Mouse (Mus musculus): ENCODE measurements around the gene Cox5a. TPM values are rescaled to one million over a fixed set of nuclear protein-coding genes. Genes with fewer than 3 reads are reported as not detected.

Gene Cox5a
- polyA plus RNA-seq, 1 experiment from 2014 or later = 641 TPM

DNA sequence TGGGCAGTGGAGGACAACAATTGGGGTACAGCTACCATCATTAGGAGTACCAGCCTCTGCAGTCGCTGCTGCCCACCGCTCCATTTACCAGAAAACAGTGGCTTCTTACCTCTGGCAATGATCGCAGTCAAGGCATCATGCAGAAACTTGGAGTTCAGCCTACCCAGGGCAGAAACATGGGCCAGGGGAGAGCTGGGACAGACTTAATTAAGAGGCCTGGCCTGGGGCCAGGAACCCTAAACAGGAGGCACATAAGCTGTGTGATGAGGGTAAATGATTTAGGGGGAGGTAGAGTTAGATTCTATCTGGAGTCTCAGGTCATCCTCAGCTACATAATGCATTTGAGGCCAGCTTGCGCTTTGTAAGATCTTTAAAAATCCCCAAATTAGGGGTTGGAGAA is 28.1 kb downstream of the Cox5a start:
- H3K27ac ChIP-seq (replicated peaks; ENCODE audit: low read depth, low read length) = no peak overlapping the region
- peaks cover 19% of the 10 kb centered on the region; the same call in 1 of the 2 replicates for H3K36me3 ChIP-seq (ENCODE audit: control insufficient read depth, insufficient read depth, low read length)
- H3K4me2 ChIP-seq (ENCODE audit: low read depth, severe bottlenecking) = no peak overlapping the region
- ATAC-seq (ENCODE audit: insufficient number of reproducible peaks, low FRiP score, low TSS enrichment, low read depth) (no peak), DNase-seq (ENCODE audit: low spot score) (no peak)
- H3K4me1 ChIP-seq (ENCODE audit: control insufficient read depth, insufficient read depth, low read length) = peaks cover 4% of the 10 kb centered on the region
- H3K27me3 ChIP-seq (ENCODE audit: control insufficient read depth, insufficient read depth, low read length) = no peaks in the 10 kb centered on the region
- 92% methylated on average over 4 of the region's 4 CpGs for WGBS
- no peak overlapping the region for H3K4me3 ChIP-seq (ENCODE audit: low read depth, low read length)
- no peak overlapping the region for H3K9ac ChIP-seq (ENCODE audit: low read length)
- H3K9me3 ChIP-seq (ENCODE audit: control insufficient read depth, low read length) = no peaks in the 10 kb centered on the region

DNA sequence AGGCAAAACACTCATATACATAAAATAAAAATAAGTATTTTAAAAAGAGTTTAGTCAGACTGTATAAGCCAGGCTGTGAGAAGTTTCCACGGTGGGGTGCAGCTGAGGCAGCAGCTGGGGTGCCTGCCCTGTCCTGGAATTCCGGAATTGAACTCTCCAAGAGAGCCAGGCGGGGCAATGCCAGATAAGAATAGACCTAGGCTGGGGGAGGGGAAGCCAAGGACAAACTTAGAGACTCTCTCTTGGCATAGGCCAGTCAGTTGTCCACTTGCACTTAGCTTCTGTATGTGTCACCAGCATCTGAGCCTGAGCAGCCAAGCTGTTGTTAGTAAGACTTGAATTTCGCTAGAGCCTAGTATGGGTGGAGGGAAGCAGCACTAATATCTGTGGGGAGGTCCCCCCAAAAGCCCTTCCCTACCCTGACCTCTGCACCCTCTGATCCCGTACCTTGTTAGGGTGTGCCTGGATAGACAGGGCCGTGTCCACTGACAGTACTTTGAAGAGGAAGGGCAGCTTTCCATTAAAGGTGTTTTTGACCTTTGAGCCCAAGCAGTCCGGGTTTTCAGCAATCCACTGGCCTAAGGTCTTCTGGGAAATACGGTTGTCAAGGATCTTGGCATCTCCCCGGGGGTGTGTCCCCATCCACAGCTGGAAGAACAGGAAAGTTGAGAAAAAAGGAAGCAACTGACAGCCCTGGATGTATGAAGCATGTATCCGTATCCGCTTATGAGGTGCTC is 29.2 kb downstream of the Cox5a start:
- 89% methylated on average over 11 of the region's 11 CpGs for WGBS
- Histone ChIP-seq H3K27me3 (ENCODE audit: control insufficient read depth, insufficient read depth, low read length) (no peaks in the 10 kb centered on the region), H3K4me2 (ENCODE audit: low read depth, severe bottlenecking) (no peak overlapping the region), H3K27ac (replicated peaks; ENCODE audit: low read depth, low read length) (no peak overlapping the region), H3K4me1 (ENCODE audit: control insufficient read depth, insufficient read depth, low read length) (peaks cover 4% of the 10 kb centered on the region), H3K4me3 (ENCODE audit: low read depth, low read length) (no peak overlapping the region), H3K9ac (ENCODE audit: low read length) (no peak overlapping the region), H3K9me3 (ENCODE audit: control insufficient read depth, low read length) (no peaks in the 10 kb centered on the region), H3K36me3 (ENCODE audit: control insufficient read depth, insufficient read depth, low read length) (peaks cover 15% of the 10 kb centered on the region; the same call in 1 of the 2 replicates)
- DNase-seq (ENCODE audit: low spot score) (no peak), ATAC-seq (ENCODE audit: insufficient number of reproducible peaks, low FRiP score, low TSS enrichment, low read depth) (no peak)

DNA sequence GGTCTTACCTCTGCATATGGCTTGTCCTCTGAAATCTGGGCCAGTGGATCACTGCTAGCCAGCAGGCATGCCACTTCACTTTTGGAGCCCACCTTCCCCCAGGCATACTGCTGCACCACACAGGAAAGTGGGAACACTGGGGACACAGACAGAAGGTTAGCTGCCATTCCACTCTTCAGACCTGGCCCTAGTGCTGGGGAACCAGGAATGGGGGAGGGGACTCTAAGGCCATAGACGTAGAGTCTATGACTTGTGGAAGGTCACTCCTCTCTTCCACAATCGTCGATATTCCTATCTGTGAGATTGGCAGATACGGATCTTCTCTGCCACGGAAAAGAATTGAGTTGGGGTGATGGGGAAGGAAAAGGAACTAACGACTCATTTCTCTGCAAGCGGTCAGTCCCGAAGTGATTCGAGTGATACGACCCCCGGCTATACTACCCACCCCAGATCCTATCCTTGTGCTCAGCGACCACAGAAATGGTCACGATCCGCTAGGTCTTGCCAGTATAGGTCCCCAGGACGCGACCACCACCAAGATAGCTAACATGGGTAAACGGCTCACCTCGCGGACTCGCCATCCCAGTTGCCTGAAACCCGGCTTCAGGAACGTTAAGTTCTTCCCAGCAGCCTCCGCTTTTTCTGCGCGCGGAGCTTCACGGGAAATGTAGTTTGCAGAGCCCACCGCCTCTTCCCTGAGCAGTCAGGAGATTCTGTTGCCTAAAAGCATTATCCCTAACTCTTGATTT is 31.2 kb downstream of the Cox5a start, which contains the start of gene Mpi:
Gene Mpi, minus strand, starts transcription at position 625 of the 749 bp plus-strand sequence.
- H3K27ac ChIP-seq (replicated peaks; ENCODE audit: low read depth, low read length) = no peak within 1 kb of the TSS
- H3K4me1 ChIP-seq (ENCODE audit: control insufficient read depth, insufficient read depth, low read length) = peaks cover 4% of the 10 kb centered on the region
- DNase-seq (ENCODE audit: low spot score) = peak; percentile 84
- peak within 1 kb of the TSS; percentile 61 for H3K4me2 ChIP-seq (ENCODE audit: low read depth, severe bottlenecking)
- H3K4me3 ChIP-seq (ENCODE audit: low read depth, low read length) = peak within 1 kb of the TSS; percentile 60
- ATAC-seq (ENCODE audit: insufficient number of reproducible peaks, low FRiP score, low TSS enrichment, low read depth) = no peak
- no peaks in the 10 kb centered on the region for H3K27me3 ChIP-seq (ENCODE audit: control insufficient read depth, insufficient read depth, low read length)
- H3K36me3 ChIP-seq (ENCODE audit: control insufficient read depth, insufficient read depth, low read length) = peaks cover 15% of the 10 kb centered on the region; the same call in 1 of the 2 replicates
- WGBS = 3% methylated on average over 28 of the region's 28 CpGs
- peak within 1 kb of the TSS; percentile 69 for H3K9ac ChIP-seq (ENCODE audit: low read length)
- H3K9me3 ChIP-seq (ENCODE audit: control insufficient read depth, low read length) = no peaks in the 10 kb centered on the region

DNA sequence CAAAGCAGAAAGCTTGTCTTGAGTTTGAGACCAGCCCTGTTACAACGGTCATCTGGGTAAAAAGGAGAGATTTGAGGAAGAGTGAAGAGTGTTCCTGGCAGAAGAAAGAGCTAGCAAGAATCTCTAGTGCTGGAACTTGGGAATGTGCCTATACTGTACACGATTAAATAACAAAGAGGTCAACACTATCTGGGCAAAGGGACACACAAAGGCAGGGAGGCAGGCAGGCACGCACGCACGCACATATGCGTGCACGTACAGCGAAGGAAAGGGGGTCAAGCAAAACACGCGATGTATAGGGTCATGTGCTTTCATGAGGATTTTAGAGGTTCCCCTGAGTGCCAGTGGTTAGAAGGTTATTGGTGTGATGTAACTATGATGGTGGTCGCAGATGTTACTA is 32.0 kb downstream of the Cox5a start:
- 73% methylated on average over 11 of the region's 11 CpGs for WGBS

DNA sequence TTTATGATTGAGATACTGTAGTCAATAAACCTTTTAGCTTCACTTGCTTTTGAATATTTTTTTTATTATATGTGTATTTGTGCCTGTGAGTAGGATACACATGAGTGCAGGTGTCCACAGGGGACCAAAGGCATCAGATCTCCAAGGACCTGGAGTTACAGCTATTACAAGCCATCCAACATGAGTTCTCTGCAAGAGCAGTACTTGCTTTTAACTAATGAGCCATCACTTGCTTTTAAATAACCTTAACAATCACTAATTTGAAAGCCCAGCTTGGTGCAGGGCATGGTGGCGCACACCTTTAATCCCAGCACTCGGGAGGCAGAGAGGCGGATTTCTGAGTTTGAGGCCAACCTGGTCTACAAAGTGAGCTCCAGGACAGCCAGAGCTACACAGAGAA is 33.7 kb downstream of the Cox5a start:
- H3K9me3 ChIP-seq (ENCODE audit: control insufficient read depth, low read length) = no peaks in the 10 kb centered on the region
- peaks cover 2% of the 10 kb centered on the region; the same call in 1 of the 2 replicates for H3K36me3 ChIP-seq (ENCODE audit: control insufficient read depth, insufficient read depth, low read length)
- no peak overlapping the region for H3K4me3 ChIP-seq (ENCODE audit: low read depth, low read length)
- DNase-seq (ENCODE audit: low spot score) (no peak), ATAC-seq (ENCODE audit: insufficient number of reproducible peaks, low FRiP score, low TSS enrichment, low read depth) (no peak)
- 40% methylated on average over 3 of the region's 3 CpGs for WGBS
- H3K4me2 ChIP-seq (ENCODE audit: low read depth, severe bottlenecking) = no peak overlapping the region
- H3K27me3 ChIP-seq (ENCODE audit: control insufficient read depth, insufficient read depth, low read length) = no peaks in the 10 kb centered on the region
- no peak overlapping the region for H3K9ac ChIP-seq (ENCODE audit: low read length)
- peaks cover 4% of the 10 kb centered on the region for H3K4me1 ChIP-seq (ENCODE audit: control insufficient read depth, insufficient read depth, low read length)
- no peak overlapping the region for H3K27ac ChIP-seq (replicated peaks; ENCODE audit: low read depth, low read length)

More for the DNA sequence above, 32.0 kb downstream of the Cox5a start:
- Histone ChIP-seq H3K4me3 (ENCODE audit: low read depth, low read length) (no peak overlapping the region), H3K4me2 (ENCODE audit: low read depth, severe bottlenecking) (no peak overlapping the region), H3K27me3 (ENCODE audit: control insufficient read depth, insufficient read depth, low read length) (no peaks in the 10 kb centered on the region), H3K4me1 (ENCODE audit: control insufficient read depth, insufficient read depth, low read length) (peaks cover 4% of the 10 kb centered on the region), H3K27ac (replicated peaks; ENCODE audit: low read depth, low read length) (no peak overlapping the region), H3K36me3 (ENCODE audit: control insufficient read depth, insufficient read depth, low read length) (peaks cover 11% of the 10 kb centered on the region; the same call in 1 of the 2 replicates), H3K9me3 (ENCODE audit: control insufficient read depth, low read length) (no peaks in the 10 kb centered on the region), H3K9ac (ENCODE audit: low read length) (no peak overlapping the region)
- DNase-seq (ENCODE audit: low spot score) = no peak
- no peak for ATAC-seq (ENCODE audit: insufficient number of reproducible peaks, low FRiP score, low TSS enrichment, low read depth)

DNA sequence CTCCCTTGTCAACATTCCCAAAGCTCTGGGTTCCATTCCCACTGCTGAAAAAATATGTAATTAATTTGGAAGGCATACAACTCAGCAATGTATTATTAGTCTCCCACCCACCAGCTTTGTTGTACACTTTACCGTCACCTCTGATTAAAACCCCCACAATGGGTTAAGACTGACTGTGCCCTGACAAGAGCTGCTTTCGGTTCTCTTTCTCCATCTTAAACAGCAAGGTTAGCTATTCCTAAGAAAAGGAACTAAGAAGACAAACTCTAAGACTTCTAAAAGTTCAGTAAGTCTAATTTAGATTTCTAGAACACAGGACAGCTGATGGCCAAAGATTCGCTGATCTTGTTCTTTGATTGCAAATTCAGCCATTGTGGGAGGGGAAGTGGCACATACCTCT is 36.1 kb downstream of the Cox5a start:
- ATAC-seq (ENCODE audit: insufficient number of reproducible peaks, low FRiP score, low TSS enrichment, low read depth) (no peak), DNase-seq (ENCODE audit: low spot score) (no peak)
- WGBS = 86% methylated on average over 3 of the region's 3 CpGs
- no peak overlapping the region for H3K4me3 ChIP-seq (ENCODE audit: low read depth, low read length)
- no peaks in the 10 kb centered on the region for H3K27me3 ChIP-seq (ENCODE audit: control insufficient read depth, insufficient read depth, low read length)
- no peaks in the 10 kb centered on the region for H3K36me3 ChIP-seq (ENCODE audit: control insufficient read depth, insufficient read depth, low read length)
- peaks cover 7% of the 10 kb centered on the region for H3K4me1 ChIP-seq (ENCODE audit: control insufficient read depth, insufficient read depth, low read length)
- no peaks in the 10 kb centered on the region for H3K9me3 ChIP-seq (ENCODE audit: control insufficient read depth, low read length)
- H3K27ac ChIP-seq (replicated peaks; ENCODE audit: low read depth, low read length) = no peak overlapping the region
- H3K4me2 ChIP-seq (ENCODE audit: low read depth, severe bottlenecking) = no peak overlapping the region
- H3K9ac ChIP-seq (ENCODE audit: low read length) = no peak overlapping the region

DNA sequence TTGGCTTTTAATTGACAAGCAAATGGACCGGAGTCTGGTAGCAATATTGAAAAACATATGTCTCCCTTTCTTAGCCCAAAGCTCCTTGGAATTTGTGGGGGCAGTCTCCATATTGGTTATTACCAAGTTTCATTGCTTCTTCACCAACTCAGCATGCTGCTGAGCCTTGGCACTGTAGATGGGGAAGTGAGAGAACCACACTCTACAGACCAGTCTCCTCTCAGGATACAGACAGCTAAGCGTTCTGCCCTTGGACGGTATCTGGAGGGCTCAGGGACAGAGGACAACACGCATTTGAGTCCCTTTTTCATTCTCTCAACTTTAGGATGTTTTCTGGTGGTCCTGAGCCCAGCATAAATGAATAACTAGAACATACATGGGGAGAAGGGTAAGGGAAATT is 37.6 kb downstream of the Cox5a start:
- Histone ChIP-seq H3K9me3 (ENCODE audit: control insufficient read depth, low read length) (no peaks in the 10 kb centered on the region), H3K9ac (ENCODE audit: low read length) (no peak overlapping the region), H3K36me3 (ENCODE audit: control insufficient read depth, insufficient read depth, low read length) (no peaks in the 10 kb centered on the region), H3K4me2 (ENCODE audit: low read depth, severe bottlenecking) (no peak overlapping the region), H3K4me1 (ENCODE audit: control insufficient read depth, insufficient read depth, low read length) (peaks cover 7% of the 10 kb centered on the region), H3K27me3 (ENCODE audit: control insufficient read depth, insufficient read depth, low read length) (no peaks in the 10 kb centered on the region), H3K27ac (replicated peaks; ENCODE audit: low read depth, low read length) (no peak overlapping the region), H3K4me3 (ENCODE audit: low read depth, low read length) (no peak overlapping the region)
- DNase-seq (ENCODE audit: low spot score) (no peak), ATAC-seq (ENCODE audit: insufficient number of reproducible peaks, low FRiP score, low TSS enrichment, low read depth) (no peak)
- WGBS = 84% methylated on average over 4 of the region's 4 CpGs

DNA sequence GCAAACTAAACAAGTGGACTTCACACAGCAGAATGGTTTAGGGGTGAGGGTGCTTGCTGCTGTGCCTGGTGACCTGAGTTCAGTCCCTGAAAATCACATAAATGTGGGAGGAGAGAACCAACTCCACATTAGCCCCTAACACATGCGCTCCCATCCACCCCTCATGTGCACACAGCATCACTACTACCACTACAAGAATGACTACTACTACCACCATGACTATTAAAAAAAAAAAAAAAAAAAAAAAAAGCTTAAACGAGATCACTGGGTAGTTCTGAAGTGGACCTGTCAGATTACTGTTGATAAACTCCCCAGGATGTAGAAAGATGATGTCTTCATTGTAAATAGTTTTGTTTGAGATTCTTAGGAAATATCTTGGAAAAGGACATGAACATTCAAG is 38.5 kb downstream of the Cox5a start:
- DNase-seq (ENCODE audit: low spot score) = no peak
- H3K9me3 ChIP-seq (ENCODE audit: control insufficient read depth, low read length) = no peaks in the 10 kb centered on the region
- no peak overlapping the region for H3K9ac ChIP-seq (ENCODE audit: low read length)
- 66% methylated on average over 2 of the region's 2 CpGs for WGBS
- no peaks in the 10 kb centered on the region for H3K27me3 ChIP-seq (ENCODE audit: control insufficient read depth, insufficient read depth, low read length)
- no peak overlapping the region for H3K4me3 ChIP-seq (ENCODE audit: low read depth, low read length)
- no peak overlapping the region for H3K27ac ChIP-seq (replicated peaks; ENCODE audit: low read depth, low read length)
- H3K4me2 ChIP-seq (ENCODE audit: low read depth, severe bottlenecking) = no peak overlapping the region
- H3K4me1 ChIP-seq (ENCODE audit: control insufficient read depth, insufficient read depth, low read length) = peaks cover 7% of the 10 kb centered on the region
- H3K36me3 ChIP-seq (ENCODE audit: control insufficient read depth, insufficient read depth, low read length) = no peaks in the 10 kb centered on the region
- no peak for ATAC-seq (ENCODE audit: insufficient number of reproducible peaks, low FRiP score, low TSS enrichment, low read depth)

All from limb, embryonic 11.5 days (tissue).